Mouse (Mus musculus): ENCODE measurements around the gene Dgkb. TPM values are rescaled to one million over a fixed set of nuclear protein-coding genes. Genes with fewer than 3 reads are reported as not detected.

The Dgkb gene
- polyA plus RNA-seq, 1 experiment from 2014 or later, result 1.2 TPM

DNA sequence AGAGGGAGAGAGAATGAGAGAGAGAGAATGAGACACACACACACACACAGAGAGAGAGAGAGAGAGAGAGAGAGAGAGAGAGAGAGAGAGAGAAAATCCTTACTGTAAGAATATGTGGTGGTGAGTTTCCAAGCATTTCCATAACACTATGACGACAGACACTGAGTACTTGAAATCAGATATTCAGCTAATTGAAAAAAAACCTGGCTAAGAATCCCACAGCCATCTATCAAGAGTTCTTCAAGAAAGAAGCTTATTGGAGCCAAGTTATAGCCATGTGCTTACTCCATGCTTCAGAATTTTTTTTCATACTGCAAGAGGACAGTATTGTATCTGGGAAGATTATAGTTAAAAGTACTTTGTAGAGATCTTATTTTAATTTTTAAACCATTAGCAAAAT lies 65.3 kb downstream of the Dgkb start:
- Histone ChIP-seq H3K9ac (replicated peaks; ENCODE audit: low read length) (no peak overlapping the region), H3K27me3 (ENCODE audit: insufficient read depth, low read length) (no peaks in the 10 kb centered on the region), H3K4me3 (ENCODE audit: low read length) (no peak overlapping the region), H3K36me3 (ENCODE audit: insufficient read depth, low read length) (no peaks in the 10 kb centered on the region), H3K4me1 (ENCODE audit: insufficient read depth, low read length) (no peaks in the 10 kb centered on the region), H3K27ac (ENCODE audit: low read length) (no peak overlapping the region), H3K9me3 (ENCODE audit: low read length) (no peaks in the 10 kb centered on the region), H3K4me2 (replicated peaks; ENCODE audit: low read depth, low read length) (no peak overlapping the region)
- 22% methylated on average over 1 of the region's 1 CpGs for WGBS
- no peak for ATAC-seq (ENCODE audit: low FRiP score, low TSS enrichment)

DNA sequence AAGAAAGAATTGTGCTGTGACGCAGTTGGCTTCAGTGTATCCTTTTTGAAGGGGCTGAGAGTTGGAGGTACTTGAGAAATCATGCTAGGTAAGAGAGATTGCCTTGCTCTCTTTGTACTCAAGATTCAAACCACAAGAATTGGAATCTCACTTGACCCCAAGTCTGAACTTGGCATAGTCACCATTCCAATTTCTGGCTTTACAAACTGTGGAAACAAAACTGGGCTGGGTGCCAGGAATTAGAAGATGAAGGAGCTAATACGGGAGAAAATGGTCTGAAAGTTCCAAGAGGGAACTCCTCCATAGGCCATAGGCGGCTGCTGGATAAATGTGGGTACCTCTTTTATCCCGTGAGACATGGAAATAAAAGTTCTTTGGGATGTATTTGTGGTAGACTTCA lies 66.3 kb downstream of the Dgkb start:
- Histone ChIP-seq H3K27me3 (ENCODE audit: insufficient read depth, low read length) (no peaks in the 10 kb centered on the region), H3K4me1 (ENCODE audit: insufficient read depth, low read length) (no peaks in the 10 kb centered on the region)

DNA sequence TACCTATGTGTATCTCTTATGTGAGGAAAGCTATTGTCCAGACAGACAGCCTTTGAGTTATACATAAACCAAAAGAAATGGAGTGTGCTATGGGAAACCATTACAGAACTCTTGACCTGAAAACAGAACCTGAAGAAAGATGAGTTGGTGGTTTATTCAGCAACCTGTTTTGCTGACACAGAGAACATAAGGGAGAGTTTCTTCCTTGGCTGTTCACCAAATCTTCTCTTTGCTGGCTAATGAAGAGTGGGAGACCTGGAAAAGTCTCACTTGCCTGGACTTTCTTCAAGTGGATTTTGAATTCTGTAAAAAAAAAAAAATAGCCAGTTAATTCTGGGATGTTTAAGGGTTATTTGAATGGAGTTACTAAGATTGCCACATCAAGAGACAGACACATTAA lies 71.1 kb downstream of the Dgkb start:
- Histone ChIP-seq H3K9ac (replicated peaks; ENCODE audit: low read length) (no peak overlapping the region), H3K27me3 (ENCODE audit: insufficient read depth, low read length) (no peaks in the 10 kb centered on the region), H3K36me3 (ENCODE audit: insufficient read depth, low read length) (no peaks in the 10 kb centered on the region), H3K4me1 (ENCODE audit: insufficient read depth, low read length) (no peaks in the 10 kb centered on the region), H3K9me3 (ENCODE audit: low read length) (no peaks in the 10 kb centered on the region), H3K27ac (ENCODE audit: low read length) (no peak overlapping the region), H3K4me2 (replicated peaks; ENCODE audit: low read depth, low read length) (no peak overlapping the region), H3K4me3 (ENCODE audit: low read length) (no peak overlapping the region)
- ATAC-seq (ENCODE audit: low FRiP score, low TSS enrichment), result no peak

More for the DNA sequence above, 66.3 kb downstream of the Dgkb start:
- H3K36me3 ChIP-seq (ENCODE audit: insufficient read depth, low read length), result no peaks in the 10 kb centered on the region
- no peaks in the 10 kb centered on the region for H3K9me3 ChIP-seq (ENCODE audit: low read length)
- H3K4me2 ChIP-seq (replicated peaks; ENCODE audit: low read depth, low read length), result no peak overlapping the region
- 68% methylated on average over 4 of the region's 4 CpGs for WGBS
- H3K27ac ChIP-seq (ENCODE audit: low read length), result no peak overlapping the region
- ATAC-seq (ENCODE audit: low FRiP score, low TSS enrichment), result no peak
- no peak overlapping the region for H3K4me3 ChIP-seq (ENCODE audit: low read length)
- no peak overlapping the region for H3K9ac ChIP-seq (replicated peaks; ENCODE audit: low read length)

DNA sequence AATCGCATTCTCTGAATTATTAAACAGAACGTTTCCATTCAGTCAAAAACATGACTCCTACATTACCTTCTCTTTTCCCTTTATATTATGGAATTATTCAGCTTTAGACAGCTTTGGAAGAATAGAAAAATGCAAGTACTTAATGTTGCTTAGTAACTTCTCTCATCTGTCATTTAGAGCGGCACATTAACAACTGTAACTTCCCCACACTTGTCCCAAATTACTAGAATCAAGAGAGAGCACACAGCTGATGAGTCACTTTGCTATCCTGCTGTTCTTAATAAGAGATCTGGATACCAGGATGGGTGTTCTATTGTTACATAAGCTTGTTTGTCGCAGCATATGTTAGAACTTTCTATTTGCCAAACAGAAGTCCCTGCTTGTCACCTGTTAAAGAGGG lies 71.9 kb downstream of the Dgkb start:
- no peak overlapping the region for H3K27ac ChIP-seq (ENCODE audit: low read length)
- ATAC-seq (ENCODE audit: low FRiP score, low TSS enrichment), result no peak
- no peaks in the 10 kb centered on the region for H3K36me3 ChIP-seq (ENCODE audit: insufficient read depth, low read length)
- H3K27me3 ChIP-seq (ENCODE audit: insufficient read depth, low read length), result no peaks in the 10 kb centered on the region
- H3K4me1 ChIP-seq (ENCODE audit: insufficient read depth, low read length), result no peaks in the 10 kb centered on the region
- no peak overlapping the region for H3K4me3 ChIP-seq (ENCODE audit: low read length)
- H3K9me3 ChIP-seq (ENCODE audit: low read length), result no peaks in the 10 kb centered on the region
- H3K9ac ChIP-seq (replicated peaks; ENCODE audit: low read length), result no peak overlapping the region
- no peak overlapping the region for H3K4me2 ChIP-seq (replicated peaks; ENCODE audit: low read depth, low read length)
- WGBS, result 78% methylated on average over 4 of the region's 4 CpGs

DNA sequence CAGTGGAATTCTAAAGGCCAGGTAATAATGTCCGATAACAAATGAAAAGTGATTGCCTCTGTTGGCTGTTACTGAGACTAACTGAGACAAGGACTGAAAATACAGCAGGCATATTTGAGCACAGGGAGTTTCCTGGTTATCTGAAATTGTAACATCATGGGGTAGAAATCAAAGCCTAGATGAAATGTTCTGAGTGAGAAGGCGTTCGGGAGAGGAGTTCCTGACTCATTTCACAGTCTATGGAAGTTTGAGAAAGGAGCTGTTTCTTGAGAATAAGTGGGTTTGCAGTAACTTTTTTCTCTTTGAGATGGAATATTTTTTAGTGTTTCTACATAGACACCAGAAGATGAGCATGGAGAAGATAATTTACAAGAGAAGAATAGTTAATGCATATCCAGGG lies 73.8 kb downstream of the Dgkb start:
- Histone ChIP-seq H3K9ac (replicated peaks; ENCODE audit: low read length) (no peak overlapping the region), H3K4me1 (ENCODE audit: insufficient read depth, low read length) (no peaks in the 10 kb centered on the region), H3K27ac (ENCODE audit: low read length) (no peak overlapping the region), H3K4me3 (ENCODE audit: low read length) (no peak overlapping the region), H3K4me2 (replicated peaks; ENCODE audit: low read depth, low read length) (no peak overlapping the region), H3K36me3 (ENCODE audit: insufficient read depth, low read length) (no peaks in the 10 kb centered on the region), H3K9me3 (ENCODE audit: low read length) (no peaks in the 10 kb centered on the region), H3K27me3 (ENCODE audit: insufficient read depth, low read length) (no peaks in the 10 kb centered on the region)
- 88% methylated on average over 3 of the region's 3 CpGs for WGBS
- no peak for ATAC-seq (ENCODE audit: low FRiP score, low TSS enrichment)

DNA sequence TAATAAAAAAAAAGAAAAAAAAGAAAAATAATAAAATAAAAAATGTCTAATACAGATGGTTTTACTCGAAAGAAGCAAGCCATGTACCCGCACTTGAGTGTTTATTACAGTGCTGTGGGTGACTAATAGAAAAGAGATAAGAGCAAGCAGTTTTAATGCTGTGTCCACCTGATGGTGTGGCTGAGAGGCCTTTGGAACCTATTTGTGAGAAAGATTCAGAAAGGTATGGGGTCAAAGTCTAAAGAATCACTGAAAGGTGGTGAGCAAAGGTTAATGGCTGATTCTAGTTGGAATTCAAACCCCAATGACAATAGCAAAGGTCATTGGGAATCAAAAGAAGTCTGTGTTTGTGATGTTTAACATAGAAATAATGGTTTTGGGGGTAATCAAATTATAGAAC lies 124.6 kb downstream of the Dgkb start:
- ATAC-seq (ENCODE audit: low FRiP score, low TSS enrichment), result no peak
- WGBS, result 92% methylated on average over 2 of the region's 2 CpGs

DNA sequence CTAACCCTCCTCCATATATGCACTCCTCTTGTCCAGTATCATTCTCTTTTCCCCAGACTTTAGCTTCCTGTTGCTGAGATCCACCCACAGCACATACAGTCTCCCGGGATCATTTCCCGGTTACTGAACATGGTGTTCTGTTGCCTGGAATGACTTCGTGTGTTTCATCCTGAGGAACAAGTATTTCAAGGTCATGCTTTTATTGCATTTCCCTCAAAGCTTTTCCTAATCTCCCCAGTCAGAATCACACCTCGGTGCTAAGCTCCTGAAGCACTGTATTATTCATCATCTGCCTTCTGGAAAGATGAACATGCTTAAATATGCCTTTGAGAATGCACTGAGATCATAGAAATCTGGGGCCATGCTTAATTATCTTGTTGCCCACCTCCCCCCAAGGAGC lies 138.7 kb downstream of the Dgkb start:
- no peak overlapping the region for H3K9ac ChIP-seq (replicated peaks; ENCODE audit: low read length)
- no peaks in the 10 kb centered on the region for H3K27me3 ChIP-seq (ENCODE audit: insufficient read depth, low read length)
- H3K4me3 ChIP-seq (ENCODE audit: low read length), result no peak overlapping the region
- ATAC-seq (ENCODE audit: low FRiP score, low TSS enrichment), result no peak
- no peaks in the 10 kb centered on the region for H3K4me1 ChIP-seq (ENCODE audit: insufficient read depth, low read length)
- no peaks in the 10 kb centered on the region for H3K36me3 ChIP-seq (ENCODE audit: insufficient read depth, low read length)
- H3K27ac ChIP-seq (ENCODE audit: low read length), result no peak overlapping the region
- H3K9me3 ChIP-seq (ENCODE audit: low read length), result 0 out of 2 replicates have a peak, but pooled peaks cover 4% of the 10 kb centered on the region
- 83% methylated on average over 4 of the region's 4 CpGs for WGBS
- no peak overlapping the region for H3K4me2 ChIP-seq (replicated peaks; ENCODE audit: low read depth, low read length)

More for the DNA sequence above, 124.6 kb downstream of the Dgkb start:
- H3K36me3 ChIP-seq (ENCODE audit: insufficient read depth, low read length), result no peaks in the 10 kb centered on the region
- H3K9ac ChIP-seq (replicated peaks; ENCODE audit: low read length), result no peak overlapping the region
- no peaks in the 10 kb centered on the region for H3K27me3 ChIP-seq (ENCODE audit: insufficient read depth, low read length)
- no peak overlapping the region for H3K4me3 ChIP-seq (ENCODE audit: low read length)
- no peaks in the 10 kb centered on the region for H3K4me1 ChIP-seq (ENCODE audit: insufficient read depth, low read length)
- no peaks in the 10 kb centered on the region for H3K9me3 ChIP-seq (ENCODE audit: low read length)
- no peak overlapping the region for H3K4me2 ChIP-seq (replicated peaks; ENCODE audit: low read depth, low read length)
- no peak overlapping the region for H3K27ac ChIP-seq (ENCODE audit: low read length)

DNA sequence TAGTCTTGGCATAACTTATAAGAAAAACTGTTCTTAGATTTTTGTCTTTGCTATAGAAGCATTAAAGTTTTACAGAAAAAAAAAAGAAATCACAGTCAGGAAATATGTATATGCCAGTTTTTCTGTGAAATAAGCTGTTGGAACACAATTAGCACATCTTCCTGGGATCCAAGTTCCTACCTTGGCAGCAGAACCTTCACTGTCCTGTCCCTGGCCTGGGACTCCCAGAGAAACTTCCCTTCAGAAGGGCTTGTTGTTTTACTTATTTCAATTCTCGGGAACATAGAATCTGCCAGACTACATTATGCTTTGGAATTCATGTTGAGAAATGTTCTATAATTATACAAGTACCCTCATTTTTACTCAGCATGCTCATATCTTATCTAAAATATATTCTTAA lies 154.0 kb downstream of the Dgkb start:
- Histone ChIP-seq H3K36me3 (ENCODE audit: insufficient read depth, low read length) (no peaks in the 10 kb centered on the region), H3K4me1 (ENCODE audit: insufficient read depth, low read length) (no peaks in the 10 kb centered on the region), H3K9ac (replicated peaks; ENCODE audit: low read length) (no peak overlapping the region), H3K27me3 (ENCODE audit: insufficient read depth, low read length) (no peaks in the 10 kb centered on the region), H3K9me3 (ENCODE audit: low read length) (no peaks in the 10 kb centered on the region), H3K4me3 (ENCODE audit: low read length) (no peak overlapping the region), H3K27ac (ENCODE audit: low read length) (no peak overlapping the region), H3K4me2 (replicated peaks; ENCODE audit: low read depth, low read length) (no peak overlapping the region)
- WGBS, result 76% methylated on average over 1 of the region's 1 CpGs
- ATAC-seq (ENCODE audit: low FRiP score, low TSS enrichment), result no peak

DNA sequence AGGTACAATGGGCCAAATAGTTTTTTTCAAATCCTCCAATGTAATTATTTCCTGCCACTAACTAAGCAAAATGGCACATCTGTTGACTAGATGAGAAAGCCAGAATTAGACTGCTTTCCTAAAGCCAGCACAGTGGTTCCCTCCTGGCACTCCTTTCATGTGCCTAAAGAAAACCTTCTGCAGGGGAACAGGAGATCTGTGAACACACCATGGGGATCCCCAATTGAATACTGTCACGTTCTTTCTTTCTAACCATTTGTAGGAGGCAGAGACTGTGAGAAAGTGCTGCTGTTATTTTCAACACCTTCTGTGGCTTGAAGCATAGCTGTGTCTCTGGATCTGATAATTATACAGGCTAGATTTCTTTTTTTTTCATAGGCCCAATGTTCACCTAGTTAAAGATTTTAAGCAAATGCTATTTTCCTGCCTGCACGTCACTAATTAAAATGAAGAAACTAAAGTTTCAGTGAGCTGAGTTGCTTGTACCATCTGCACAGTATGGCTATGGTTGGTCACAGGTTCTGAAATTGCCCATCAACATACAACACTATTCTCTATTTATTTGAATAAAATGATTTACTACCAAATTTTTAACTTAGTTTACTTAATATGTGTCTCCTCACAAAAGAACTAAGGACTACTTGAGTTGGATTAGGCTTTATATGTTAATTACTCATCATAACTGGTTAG lies 161.1 kb downstream of the Dgkb start:
- no peak for ATAC-seq (ENCODE audit: low FRiP score, low TSS enrichment)
- 59% methylated on average over 2 of the region's 2 CpGs for WGBS
- no peaks in the 10 kb centered on the region for H3K36me3 ChIP-seq (ENCODE audit: insufficient read depth, low read length)
- H3K4me3 ChIP-seq (ENCODE audit: low read length), result no peak overlapping the region
- no peaks in the 10 kb centered on the region for H3K4me1 ChIP-seq (ENCODE audit: insufficient read depth, low read length)
- H3K9me3 ChIP-seq (ENCODE audit: low read length), result no peaks in the 10 kb centered on the region
- no peak overlapping the region for H3K4me2 ChIP-seq (replicated peaks; ENCODE audit: low read depth, low read length)
- H3K9ac ChIP-seq (replicated peaks; ENCODE audit: low read length), result no peak overlapping the region
- no peaks in the 10 kb centered on the region for H3K27me3 ChIP-seq (ENCODE audit: insufficient read depth, low read length)
- no peak overlapping the region for H3K27ac ChIP-seq (ENCODE audit: low read length)

DNA sequence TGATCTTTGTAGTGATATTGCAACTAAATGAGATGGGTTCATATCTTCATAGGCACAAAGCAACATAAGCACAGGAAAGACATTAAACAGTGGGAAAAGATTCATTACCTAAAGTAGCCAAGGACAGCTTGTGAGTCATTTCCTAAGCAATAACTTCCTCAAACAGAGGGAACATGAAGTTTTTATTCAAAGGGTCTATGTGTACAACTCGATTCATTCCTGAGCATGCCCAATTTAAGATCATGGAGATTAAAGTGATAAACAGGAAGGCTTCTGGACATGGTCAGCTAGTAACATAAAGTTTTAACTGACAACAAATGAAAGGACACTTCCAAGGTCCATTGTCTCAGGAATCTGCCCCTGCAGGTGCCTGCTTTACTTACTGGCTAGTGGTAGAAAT lies 167.8 kb downstream of the Dgkb start:
- no peaks in the 10 kb centered on the region for H3K9me3 ChIP-seq (ENCODE audit: low read length)
- no peak overlapping the region for H3K27ac ChIP-seq (ENCODE audit: low read length)
- H3K36me3 ChIP-seq (ENCODE audit: insufficient read depth, low read length), result no peaks in the 10 kb centered on the region
- WGBS, result 47% methylated on average over 1 of the region's 1 CpGs
- H3K4me1 ChIP-seq (ENCODE audit: insufficient read depth, low read length), result no peaks in the 10 kb centered on the region
- no peak for ATAC-seq (ENCODE audit: low FRiP score, low TSS enrichment)
- H3K4me2 ChIP-seq (replicated peaks; ENCODE audit: low read depth, low read length), result no peak overlapping the region
- no peaks in the 10 kb centered on the region for H3K27me3 ChIP-seq (ENCODE audit: insufficient read depth, low read length)
- no peak overlapping the region for H3K4me3 ChIP-seq (ENCODE audit: low read length)
- H3K9ac ChIP-seq (replicated peaks; ENCODE audit: low read length), result no peak overlapping the region

Data from kidney, embryonic 16.5 days (tissue).